Mouse (Mus musculus): ENCODE results near the gene Krtap4-9. TPM values are rescaled to one million over a fixed set of nuclear protein-coding genes. Genes with fewer than 3 reads are reported as not detected.
"Not testable (repeated sequence)": the region's sequence is repeated elsewhere in the genome, so short reads cannot be mapped to it uniquely, and the experiment has no call there.

Gene Krtap4-9
- polyA plus RNA-seq, 1 experiment from 2014 or later = not detected

DNA sequence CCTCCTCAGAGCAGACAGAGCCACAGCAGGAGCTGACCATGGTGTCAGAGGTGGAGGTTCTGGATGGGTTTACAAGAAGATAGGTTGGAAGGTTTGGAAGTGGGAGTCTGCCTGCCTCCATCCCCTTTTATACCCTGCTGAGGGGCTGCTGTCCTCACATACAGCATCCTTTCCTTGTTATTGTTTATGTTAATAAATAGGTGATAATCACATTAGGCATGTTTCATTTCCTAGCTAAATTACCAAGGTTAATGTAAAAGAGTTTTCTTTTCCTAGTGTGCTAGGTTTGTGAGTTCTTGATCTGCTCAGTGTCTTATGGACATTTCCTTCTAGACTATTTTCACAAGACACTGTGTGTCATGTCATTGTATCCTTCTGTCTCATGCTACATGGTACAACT lies 24.8 kb downstream of the Krtap4-9 start, which contains the start of gene Krtap4-13:
TSS of gene Krtap4-13 (minus strand) at position 101 of the 400 bp plus-strand sequence.
- not testable (repeated sequence) for H3K4me2 ChIP-seq (ENCODE audit: low read length); H3K27me3 ChIP-seq (replicated peaks; ENCODE audit: control insufficient read depth, insufficient read depth, low read length); H3K4me1 ChIP-seq (replicated peaks; ENCODE audit: control insufficient read depth, insufficient read depth, low read length); H3K36me3 ChIP-seq (ENCODE audit: control insufficient read depth, insufficient read depth); H3K4me3 ChIP-seq (replicated peaks; ENCODE audit: low read length); H3K9ac ChIP-seq (replicated peaks; ENCODE audit: low read depth, low read length); ATAC-seq; H3K27ac ChIP-seq (ENCODE audit: low read length); H3K9me3 ChIP-seq (ENCODE audit: control insufficient read depth, low read length)

DNA sequence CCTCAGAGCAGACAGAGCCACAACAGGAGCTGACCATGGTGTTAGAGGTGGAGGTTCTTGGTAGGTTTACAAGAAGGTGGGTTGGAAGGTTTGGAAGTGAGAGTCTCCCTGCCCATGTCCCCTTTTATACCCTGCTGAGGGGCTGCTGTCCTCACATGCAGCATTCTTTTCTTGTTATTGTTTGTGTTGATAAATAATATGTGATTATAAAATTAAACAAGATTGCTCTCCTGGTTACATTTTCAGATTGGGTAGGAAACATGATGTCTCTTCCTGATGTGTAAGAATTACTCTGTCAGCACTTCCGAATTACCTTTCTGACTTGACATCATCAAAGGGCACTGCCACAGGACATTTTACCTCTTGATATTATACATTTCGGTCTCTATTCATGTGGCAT lies 30.6 kb downstream of the Krtap4-9 start, which contains the start of gene Gm11564:
TSS of gene Gm11564 (minus strand) at position 101 of the 400 bp plus-strand sequence.
- not testable (repeated sequence) for H3K4me1 ChIP-seq (replicated peaks; ENCODE audit: control insufficient read depth, insufficient read depth, low read length); H3K27ac ChIP-seq (ENCODE audit: low read length); H3K4me2 ChIP-seq (ENCODE audit: low read length); H3K4me3 ChIP-seq (replicated peaks; ENCODE audit: low read length); ATAC-seq; H3K27me3 ChIP-seq (replicated peaks; ENCODE audit: control insufficient read depth, insufficient read depth, low read length); H3K36me3 ChIP-seq (ENCODE audit: control insufficient read depth, insufficient read depth); H3K9me3 ChIP-seq (ENCODE audit: control insufficient read depth, low read length); H3K9ac ChIP-seq (replicated peaks; ENCODE audit: low read depth, low read length)
- 79% methylated on average over 2 of the region's 2 CpGs for WGBS

Other genes starting within 250 kb of the Krtap4-9 start
- not detected in 2 replicates for gene Krt40, start 242.0 kb upstream of the Krtap4-9 start, polyA plus RNA-seq (2015; fragmentation: Nextera tagmentation; extraction: Ambion mirVana)
- gene Krtap3-3, start 234.3 kb upstream of the Krtap4-9 start, polyA plus RNA-seq (2015; fragmentation: Nextera tagmentation; extraction: Ambion mirVana) = not detected in 2 replicates
- gene Krtap3-2, start 228.3 kb upstream of the Krtap4-9 start, polyA plus RNA-seq (2015; fragmentation: Nextera tagmentation; extraction: Ambion mirVana) = not detected in 2 replicates
- not detected in 2 replicates for gene Gm11939, start 225.7 kb upstream of the Krtap4-9 start, polyA plus RNA-seq (2015; fragmentation: Nextera tagmentation; extraction: Ambion mirVana)
- not detected in 2 replicates for gene Krtap3-1, start 218.6 kb upstream of the Krtap4-9 start, polyA plus RNA-seq (2015; fragmentation: Nextera tagmentation; extraction: Ambion mirVana)
- gene Krtap1-5, start 204.2 kb upstream of the Krtap4-9 start, polyA plus RNA-seq (2015; fragmentation: Nextera tagmentation; extraction: Ambion mirVana) = not detected in 2 replicates
- not detected in 2 replicates for gene Krtap1-4, start 201.5 kb upstream of the Krtap4-9 start, polyA plus RNA-seq (2015; fragmentation: Nextera tagmentation; extraction: Ambion mirVana)
- gene Krtap1-3, start 193.9 kb upstream of the Krtap4-9 start, polyA plus RNA-seq (2015; fragmentation: Nextera tagmentation; extraction: Ambion mirVana) = not detected in 2 replicates
- not detected in 2 replicates for gene Krtap9-3, start 187.1 kb upstream of the Krtap4-9 start, polyA plus RNA-seq (2015; fragmentation: Nextera tagmentation; extraction: Ambion mirVana)
- gene Gm11938, start 181.9 kb upstream of the Krtap4-9 start, polyA plus RNA-seq (2015; fragmentation: Nextera tagmentation; extraction: Ambion mirVana) = not detected in 2 replicates
- not detected in 2 replicates for gene Gm11937, start 175.0 kb upstream of the Krtap4-9 start, polyA plus RNA-seq (2015; fragmentation: Nextera tagmentation; extraction: Ambion mirVana)
- not detected in 2 replicates for gene Krtap2-4, start 170.4 kb upstream of the Krtap4-9 start, polyA plus RNA-seq (2015; fragmentation: Nextera tagmentation; extraction: Ambion mirVana)
- gene Gm11562, start 164.8 kb upstream of the Krtap4-9 start, polyA plus RNA-seq (2015; fragmentation: Nextera tagmentation; extraction: Ambion mirVana) = not detected in 2 replicates
- gene Krtap4-1, start 157.0 kb upstream of the Krtap4-9 start, polyA plus RNA-seq (2015; fragmentation: Nextera tagmentation; extraction: Ambion mirVana) = not detected in 2 replicates
- not detected in 2 replicates for gene Krtap4-2, start 150.1 kb upstream of the Krtap4-9 start, polyA plus RNA-seq (2015; fragmentation: Nextera tagmentation; extraction: Ambion mirVana)
- not detected in 2 replicates for gene Krtap4-7, start 141.1 kb upstream of the Krtap4-9 start, polyA plus RNA-seq (2015; fragmentation: Nextera tagmentation; extraction: Ambion mirVana)
- not detected in 2 replicates for gene Gm11555, start 135.0 kb upstream of the Krtap4-9 start, polyA plus RNA-seq (2015; fragmentation: Nextera tagmentation; extraction: Ambion mirVana)
- gene Gm11563, start 126.2 kb upstream of the Krtap4-9 start, polyA plus RNA-seq (2015; fragmentation: Nextera tagmentation; extraction: Ambion mirVana) = not detected in 2 replicates
- not detected in 2 replicates for gene Krtap4-6, start 119.2 kb upstream of the Krtap4-9 start, polyA plus RNA-seq (2015; fragmentation: Nextera tagmentation; extraction: Ambion mirVana)
- gene Gm14190, start 94.5 kb upstream of the Krtap4-9 start, polyA plus RNA-seq (2015; fragmentation: Nextera tagmentation; extraction: Ambion mirVana) = not detected in 2 replicates
- not detected in 2 replicates for gene Gm14180, start 50.9 kb upstream of the Krtap4-9 start, polyA plus RNA-seq (2015; fragmentation: Nextera tagmentation; extraction: Ambion mirVana)
- gene Gm11595, start 12.3 kb upstream of the Krtap4-9 start, polyA plus RNA-seq (2015; fragmentation: Nextera tagmentation; extraction: Ambion mirVana) = not detected in 2 replicates
- not detected in 2 replicates for gene Krtap4-8, start 4.5 kb upstream of the Krtap4-9 start, polyA plus RNA-seq (2015; fragmentation: Nextera tagmentation; extraction: Ambion mirVana)
- not detected in 2 replicates for gene Gm11596, start 8.3 kb downstream of the Krtap4-9 start, polyA plus RNA-seq (2015; fragmentation: Nextera tagmentation; extraction: Ambion mirVana)
- gene Gm11569, start 13.7 kb downstream of the Krtap4-9 start, polyA plus RNA-seq (2015; fragmentation: Nextera tagmentation; extraction: Ambion mirVana) = not detected in 2 replicates
- not detected in 2 replicates for gene Gm11554, start 19.2 kb downstream of the Krtap4-9 start, polyA plus RNA-seq (2015; fragmentation: Nextera tagmentation; extraction: Ambion mirVana)
- not detected in 2 replicates for gene Krtap4-13, start 24.7 kb downstream of the Krtap4-9 start, polyA plus RNA-seq (2015; fragmentation: Nextera tagmentation; extraction: Ambion mirVana)
- gene Gm11564, start 30.5 kb downstream of the Krtap4-9 start, polyA plus RNA-seq (2015; fragmentation: Nextera tagmentation; extraction: Ambion mirVana) = not detected in 2 replicates
- not detected in 2 replicates for gene 2300003K06Rik, start 52.9 kb downstream of the Krtap4-9 start, polyA plus RNA-seq (2015; fragmentation: Nextera tagmentation; extraction: Ambion mirVana)
- gene Krtap4-16, start 66.4 kb downstream of the Krtap4-9 start, polyA plus RNA-seq (2015; fragmentation: Nextera tagmentation; extraction: Ambion mirVana) = not detected in 2 replicates
- not detected in 2 replicates for gene Gm11568, start 72.7 kb downstream of the Krtap4-9 start, polyA plus RNA-seq (2015; fragmentation: Nextera tagmentation; extraction: Ambion mirVana)
- gene Gm11559, start 79.3 kb downstream of the Krtap4-9 start, polyA plus RNA-seq (2015; fragmentation: Nextera tagmentation; extraction: Ambion mirVana) = not detected in 2 replicates
- gene Krtap9-1, start 88.2 kb downstream of the Krtap4-9 start, polyA plus RNA-seq (2015; fragmentation: Nextera tagmentation; extraction: Ambion mirVana) = not detected in 2 replicates
- not detected in 2 replicates for gene Gm11567, start 94.0 kb downstream of the Krtap4-9 start, polyA plus RNA-seq (2015; fragmentation: Nextera tagmentation; extraction: Ambion mirVana)
- not detected in 2 replicates for gene Krtap31-1, start 122.7 kb downstream of the Krtap4-9 start, polyA plus RNA-seq (2015; fragmentation: Nextera tagmentation; extraction: Ambion mirVana)
- gene Gm11565, start 129.6 kb downstream of the Krtap4-9 start, polyA plus RNA-seq (2015; fragmentation: Nextera tagmentation; extraction: Ambion mirVana) = not detected in 2 replicates
- gene Krtap31-2, start 151.1 kb downstream of the Krtap4-9 start, polyA plus RNA-seq (2015; fragmentation: Nextera tagmentation; extraction: Ambion mirVana) = not detected in 2 replicates
- not detected in 2 replicates for gene Krtap9-5, start 163.3 kb downstream of the Krtap4-9 start, polyA plus RNA-seq (2015; fragmentation: Nextera tagmentation; extraction: Ambion mirVana)
- gene Krtap29-1, start 193.9 kb downstream of the Krtap4-9 start, polyA plus RNA-seq (2015; fragmentation: Nextera tagmentation; extraction: Ambion mirVana) = not detected in 2 replicates
- not detected in 2 replicates for gene Krtap16-1, start 201.4 kb downstream of the Krtap4-9 start, polyA plus RNA-seq (2015; fragmentation: Nextera tagmentation; extraction: Ambion mirVana)
- gene Krtap17-1, start 208.8 kb downstream of the Krtap4-9 start, polyA plus RNA-seq (2015; fragmentation: Nextera tagmentation; extraction: Ambion mirVana) = not detected in 2 replicates
- not detected in 2 replicates for gene Krt33a, start 231.0 kb downstream of the Krtap4-9 start, polyA plus RNA-seq (2015; fragmentation: Nextera tagmentation; extraction: Ambion mirVana)
- not detected in 2 replicates for gene Krt33b, start 244.7 kb downstream of the Krtap4-9 start, polyA plus RNA-seq (2015; fragmentation: Nextera tagmentation; extraction: Ambion mirVana)